In genomic region chr2:113893385-113894122, GRCm38 (mm10) we compare ENCODE assay signal across 31 mouse cellular contexts. TPM values are rescaled to one million over a fixed set of nuclear protein-coding genes. Genes with fewer than 3 reads are reported as not detected.
DNase-seq lines count a peak whose midpoint lies in the region; ATAC-seq and TF ChIP-seq lines count a peak whose summit lies in the region.
"Had no signal": no experiment of that assay in that cellular context is flagged by ENCODE, and none has a peak within 500 bp of the region (broad histone marks: within the 10 kb centered on the region; RNA-seq: fewer than 3 reads in every experiment).

No protein-coding gene starts in this region.

- TF ChIP-seq EP300 in CH12.LX (IDR thresholded peaks at IDR 0.05; ENCODE audit: low read length), result no peak

- peaks cover 32% of the 10 kb centered on the region for H3K4me1 ChIP-seq in megakaryocyte, embryonic 14.5 days
- H3K4me1 ChIP-seq in CH12.LX (ENCODE audit: control insufficient read depth in 1 of 2, insufficient read depth in 2 of 2), result peaks cover 4 to 14% of the 10 kb centered on the region in 2 experiments; a peak in 3 of 4 replicates
- H3K4me1 ChIP-seq in intestine, postnatal 0 days (replicated peaks; ENCODE audit: control insufficient read depth, insufficient read depth, low read length), result no peaks in the 10 kb centered on the region
- H3K4me1 ChIP-seq: heart, embryonic 15.5 days; hindbrain, embryonic 13.5 days; liver, embryonic 15.5 days; lung, embryonic 15.5 days; neural tube, embryonic 15.5 days; stomach, embryonic 15.5 days had no signal

- H3K36me3 ChIP-seq in megakaryocyte, embryonic 14.5 days (replicated peaks; ENCODE audit: low read length), result no peaks in the 10 kb centered on the region
- peaks cover 0 to 2% of the 10 kb centered on the region in 2 experiments for H3K36me3 ChIP-seq in CH12.LX (replicated peaks in 1 of 2; ENCODE audit: control insufficient read depth in 1 of 2, insufficient read depth in 1 of 2, low read length in 1 of 2)
- H3K36me3 ChIP-seq in intestine, postnatal 0 days (ENCODE audit: control insufficient read depth, insufficient read depth), result no peaks in the 10 kb centered on the region
- H3K36me3 ChIP-seq: heart, embryonic 10.5 days; heart, embryonic 15.5 days; hindbrain, embryonic 13.5 days; liver, embryonic 15.5 days; lung, embryonic 15.5 days; neural tube, embryonic 15.5 days; stomach, embryonic 15.5 days had no signal

- peak; percentile 90 for TF ChIP-seq POLR2A in CH12.LX (IDR thresholded peaks at IDR 0.05; ENCODE audit: low read depth, low read length)

- no peaks in the 10 kb centered on the region for H3K79me2 ChIP-seq in CH12.LX (replicated peaks; ENCODE audit: control insufficient read depth, extremely low read depth, insufficient read depth, poor library complexity, severe bottlenecking)

- peak overlapping the region; percentile 55 for H3K4me2 ChIP-seq in CH12.LX (ENCODE audit: insufficient read depth, low read depth, poor library complexity, severe bottlenecking)
- no peak overlapping the region for H3K4me2 ChIP-seq in intestine, postnatal 0 days (replicated peaks; ENCODE audit: low read depth)
- H3K4me2 ChIP-seq: heart, embryonic 15.5 days; hindbrain, embryonic 13.5 days; liver, embryonic 15.5 days; lung, embryonic 15.5 days; neural tube, embryonic 15.5 days; stomach, embryonic 15.5 days had no signal

- no peak for TF ChIP-seq RAD21 in CH12.LX (IDR thresholded peaks at IDR 0.05; ENCODE audit: low read depth, low read length)

- H3K9me3 ChIP-seq in megakaryocyte, embryonic 14.5 days, result peaks cover 6% of the 10 kb centered on the region; the same call in 1 of the 2 replicates
- H3K9me3 ChIP-seq in CH12.LX (replicated peaks; ENCODE audit: low read length), result no peaks in the 10 kb centered on the region
- no peaks in the 10 kb centered on the region for H3K9me3 ChIP-seq in intestine, postnatal 0 days (ENCODE audit: control insufficient read depth)
- H3K9me3 ChIP-seq: heart, embryonic 10.5 days; heart, embryonic 15.5 days; hindbrain, embryonic 13.5 days; liver, embryonic 15.5 days; lung, embryonic 15.5 days; neural tube, embryonic 15.5 days; stomach, embryonic 15.5 days had no signal

- in situ Hi-C loops in CH12.LX (cut with MboI; ENCODE audit: low pct_ligation_motif_present, low pct_unique_long_range_greater_than_20kb, low sequenced_read_pairs), result loop anchor here (25.0 kb wide), 1 partner anchor 169 kb away; the partner anchor contains the start of gene Actc1

- DNase-seq in CH12.LX (ENCODE audit: extremely low read depth) (peak; percentile 93), MEL-GATA-1-ER (ENCODE audit: extremely low read depth, low read depth) (peak; percentile 93)
- no peak for DNase-seq in spleen, postnatal 14 days (ENCODE audit: low spot score in 2 of 2)
- DNase-seq: adrenal gland, postnatal 25 days; cerebellum, adult 18-20 months; cerebellum, postnatal 10 days; gastrocnemius, postnatal 14 days; kidney, adult 9 months; kidney, postnatal 14 days; layer of hippocampus, adult 9-11 months; liver; lung, postnatal 36 days; midbrain, embryonic 14.5 days; retina, postnatal 1 day; right cerebral cortex, postnatal 14 days; thymus, adult 18-20 months; thymus, postnatal 4 days had no signal

- WGBS in intestine, postnatal 0 days, result 76% methylated on average over 10 of the region's 12 CpGs

- peak overlapping the region; percentile 18 for H3K9ac ChIP-seq in CH12.LX (ENCODE audit: insufficient read depth, low read depth)
- H3K9ac ChIP-seq in intestine, postnatal 0 days (ENCODE audit: low read depth, low read length), result no peak overlapping the region
- H3K9ac ChIP-seq: heart, embryonic 15.5 days; hindbrain, embryonic 13.5 days; liver, embryonic 15.5 days; lung, embryonic 15.5 days; neural tube, embryonic 15.5 days; stomach, embryonic 15.5 days had no signal

- H3K27me3 ChIP-seq in megakaryocyte, embryonic 14.5 days (replicated peaks), result no peaks in the 10 kb centered on the region
- no peaks in the 10 kb centered on the region for H3K27me3 ChIP-seq in CH12.LX (replicated peaks)
- H3K27me3 ChIP-seq in intestine, postnatal 0 days (replicated peaks; ENCODE audit: control insufficient read depth, insufficient read depth, low read length), result no peaks in the 10 kb centered on the region
- H3K27me3 ChIP-seq: heart, embryonic 15.5 days; hindbrain, embryonic 13.5 days; liver, embryonic 15.5 days; lung, embryonic 15.5 days; neural tube, embryonic 15.5 days; stomach, embryonic 15.5 days had no signal

- H3K27ac ChIP-seq in CH12.LX (ENCODE audit: insufficient read depth, low read depth), result no peak overlapping the region
- no peak overlapping the region for H3K27ac ChIP-seq in intestine, postnatal 0 days (ENCODE audit: low read depth, low read length)
- H3K27ac ChIP-seq: heart, embryonic 10.5 days; heart, embryonic 15.5 days; hindbrain, embryonic 13.5 days; liver, embryonic 15.5 days; lung, embryonic 15.5 days; neural tube, embryonic 15.5 days; stomach, embryonic 15.5 days had no signal

- H3K4me3 ChIP-seq in megakaryocyte, embryonic 14.5 days (replicated peaks), result peak overlapping the region; percentile 42
- H3K4me3 ChIP-seq in CH12.LX (replicated peaks in 1 of 3; ENCODE audit: low read depth in 2 of 3, low read length in 2 of 3, poor library complexity in 1 of 3), result peak overlapping the region; percentile 52 to 61 (median 52)
- H3K4me3 ChIP-seq in intestine, postnatal 0 days (ENCODE audit: low read depth, low read length), result no peak overlapping the region
- H3K4me3 ChIP-seq: heart, embryonic 10.5 days; heart, embryonic 15.5 days; hindbrain, embryonic 13.5 days; liver, embryonic 15.5 days; lung, embryonic 15.5 days; neural tube, embryonic 15.5 days; stomach, embryonic 15.5 days had no signal

- no peak for TF ChIP-seq CTCF in CH12.LX (conservative IDR thresholded peaks at IDR 0.05 in 1 of 2, IDR thresholded peaks at IDR 0.05 in 1 of 2; ENCODE audit: low read depth in 2 of 2, low read length in 2 of 2)
- no peak for TF ChIP-seq CTCF in intestine, postnatal 0 days (IDR thresholded peaks at IDR 0.05; ENCODE audit: low read depth)

- no peak for ATAC-seq in megakaryocyte, adult 5-6 weeks (ENCODE audit: poor library complexity, severe bottlenecking)
- peak; percentile 34; the same call in 1 of the 2 replicates for ATAC-seq in megakaryocyte progenitor cell, adult 5-6 weeks (replicated peaks; ENCODE audit: poor library complexity)
- no peak for ATAC-seq in cerebellum, adult (ENCODE audit: insufficient number of reproducible peaks, low FRiP score, low TSS enrichment)
- no peak for ATAC-seq in intestine, postnatal 0 days
- ATAC-seq: forebrain, embryonic 14.5 days; intestine, embryonic 16.5 days had no signal

- dilution Hi-C loops in CH12.LX (cut with MboI; ENCODE audit: extremely low pct_ligation_motif_present, extremely low pct_unique_long_range_greater_than_20kb, low sequenced_read_pairs), result no loop called here

TF ChIP-seq in CH12.LX, 34 proteins besides CTCF, POLR2A, EP300 and RAD21 (continues in another document):
- no peak for TF ChIP-seq UBTF (IDR thresholded peaks at IDR 0.05; ENCODE audit: low read depth, low read length)
- no peak for TF ChIP-seq SMC3 (IDR thresholded peaks at IDR 0.05; ENCODE audit: low read depth, low read length)
- peak; percentile 86 for TF ChIP-seq MAFK (IDR thresholded peaks at IDR 0.05; ENCODE audit: insufficient replicate concordance, low read length)
- TF ChIP-seq ETS1 (conservative IDR thresholded peaks at IDR 0.05; ENCODE audit: low read depth, low read length), result 0 out of 2 replicates have a peak, but pooled peaks have one; percentile 18
- no peak for TF ChIP-seq ELF1 (IDR thresholded peaks at IDR 0.05; ENCODE audit: low read depth, low read length)
- no peak for TF ChIP-seq GABPA (IDR thresholded peaks at IDR 0.05; ENCODE audit: insufficient replicate concordance, low read depth, low read length)
- no peak for TF ChIP-seq NRF1 (IDR thresholded peaks at IDR 0.05; ENCODE audit: low read depth, low read length)
- TF ChIP-seq ZMIZ1 (IDR thresholded peaks at IDR 0.05; ENCODE audit: low read depth, low read length), result peak; percentile 85
- TF ChIP-seq ZKSCAN1 (IDR thresholded peaks at IDR 0.05; ENCODE audit: borderline replicate concordance, low read depth, low read length), result no peak
- TF ChIP-seq HCFC1 (IDR thresholded peaks at IDR 0.05; ENCODE audit: low read depth, low read length), result no peak
- TF ChIP-seq RCOR1 (conservative IDR thresholded peaks at IDR 0.05; ENCODE audit: low read depth, low read length), result 0 out of 2 replicates have a peak, but pooled peaks have one; percentile 39
- no peak for TF ChIP-seq USF1 (IDR thresholded peaks at IDR 0.05; ENCODE audit: low read depth, low read length)
- peak; percentile 53; the same call in 1 of the 2 replicates for TF ChIP-seq MAX (IDR thresholded peaks at IDR 0.05; ENCODE audit: low read length)
- TF ChIP-seq E2F4 (IDR thresholded peaks at IDR 0.05; ENCODE audit: insufficient replicate concordance, low read depth, low read length), result no peak
- peak; percentile 60 for TF ChIP-seq CHD2 (IDR thresholded peaks at IDR 0.05; ENCODE audit: low read length)
- peak; percentile 94 for TF ChIP-seq NELFE (IDR thresholded peaks at IDR 0.05; ENCODE audit: low read depth, low read length)
- TF ChIP-seq IRF4 (IDR thresholded peaks at IDR 0.05; ENCODE audit: low read depth, low read length), result peak; percentile 20; the same call in 1 of the 2 replicates
- no peak for TF ChIP-seq MYC (IDR thresholded peaks at IDR 0.05; ENCODE audit: low read depth, low read length)
- no peak for TF ChIP-seq PAX5 (IDR thresholded peaks at IDR 0.05; ENCODE audit: low read length)
- peak; percentile 97 for TF ChIP-seq TBP (conservative IDR thresholded peaks at IDR 0.05; ENCODE audit: low read depth, low read length)
- peak; percentile 63; the same call in 1 of the 2 replicates for TF ChIP-seq CHD1 (IDR thresholded peaks at IDR 0.05; ENCODE audit: low read depth, low read length)
- TF ChIP-seq SIN3A (IDR thresholded peaks at IDR 0.05; ENCODE audit: low read length), result no peak
- no peak for TF ChIP-seq JUND (conservative IDR thresholded peaks at IDR 0.05; ENCODE audit: low read depth, low read length)
- TF ChIP-seq ZNF384 (IDR thresholded peaks at IDR 0.05; ENCODE audit: low read depth, low read length), result peak; percentile 90
- TF ChIP-seq USF2 (conservative IDR thresholded peaks at IDR 0.05; ENCODE audit: low read depth, low read length), result no peak

RNA-seq across cellular contexts. Expression of gene Arhgap11a, which starts 45.1 kb away (rescaled TPM):
- 3.6 and 4.6 TPM in 2 replicates for polyA plus RNA-seq in megakaryocyte, embryonic 14.5 days (2012; ENCODE audit: insufficient read depth, low replicate concordance)
- total RNA-seq in megakaryocyte, adult 5-6 weeks (2015), result 48.6 and 49.1 TPM in 2 replicates
- 44.1 and 56.3 TPM in 2 replicates for total RNA-seq in megakaryocyte, adult 5-6 weeks (2017)
- 22.3 and 22.5 TPM in 2 replicates for total RNA-seq in CH12.LX (2012; rRNA removed)
- 21.6 and 22.4 TPM in 2 replicates for total RNA-seq in CH12.LX (2014; rRNA removed)
- 68.9 and 74.0 TPM in 2 replicates for polyA plus RNA-seq in CH12.LX (2012; ENCODE audit: insufficient read length, low read depth)
- total RNA-seq in megakaryocyte progenitor cell, adult 5-6 weeks (2015), result 42.4 and 43.0 TPM in 2 replicates
- total RNA-seq in megakaryocyte progenitor cell, adult 5-6 weeks (2017), result 35.9 and 50.3 TPM in 2 replicates
- 7.1 and 7.5 TPM in 2 replicates for polyA plus RNA-seq in intestine, postnatal 0 days (2015; fragmentation: Nextera tagmentation; extraction: Ambion mirVana)

Comparison
In these comparisons a context has a peak if more than half of its experiments do, and no peak if none do; other contexts are left out.
1. DNase-seq: peak in CH12.LX (single experiment) and MEL-GATA-1-ER (single experiment); none in spleen, postnatal 14 days (0 of 2).